Mouse (Mus musculus): ENCODE data around the gene BC028528. TPM values are rescaled to one million over a fixed set of nuclear protein-coding genes. Genes with fewer than 3 reads are reported as not detected.

Gene BC028528
- polyA plus RNA-seq, 1 experiment from 2014 or later = 7.6 TPM

- peak; percentile 66 for TF ChIP-seq CTCF (IDR thresholded peaks at IDR 0.05; ENCODE audit: low read depth)
- TF ChIP-seq EP300 (IDR thresholded peaks at IDR 0.05; ENCODE audit: low read depth) = no peak
- H3K9me3 ChIP-seq (ENCODE audit: low read length) = no peaks in the 10 kb centered on the region
- peak overlapping the region; percentile 72 for H3K4me2 ChIP-seq (ENCODE audit: low read depth, low read length)
- no peak for ATAC-seq
- peaks cover 18% of the 10 kb centered on the region for H3K4me1 ChIP-seq (ENCODE audit: insufficient read depth)
- H3K36me3 ChIP-seq (replicated peaks; ENCODE audit: insufficient read depth, low read length) = no peaks in the 10 kb centered on the region
- no peak overlapping the region for H3K9ac ChIP-seq (replicated peaks)
- DNase-seq = peak; percentile 72
- H3K27ac ChIP-seq (ENCODE audit: low read depth) = peak overlapping the region; percentile 22; the same call in 1 of the 2 replicates
- WGBS (ENCODE audit: insufficient replicate concordance) = 2% methylated on average over 24 of the region's 24 CpGs
- peak overlapping the region; percentile 46 for H3K4me3 ChIP-seq (ENCODE audit: low read depth, low read length)
- no peaks in the 10 kb centered on the region for H3K27me3 ChIP-seq (ENCODE audit: insufficient read depth, low read length)
Observed at GRCm38 (mm10) chr3:95882816-95883425, 8.9 kb downstream of the BC028528 start.

- peak within 1 kb of the TSS; percentile 46 for H3K4me3 ChIP-seq (ENCODE audit: low read depth, low read length)
- ATAC-seq = peak; percentile 93
- H3K9me3 ChIP-seq (ENCODE audit: low read length) = no peaks in the 10 kb centered on the region
- H3K36me3 ChIP-seq (replicated peaks; ENCODE audit: insufficient read depth, low read length) = no peaks in the 10 kb centered on the region
- no peak within 1 kb of the TSS; the same call in 1 of the 2 replicates for H3K9ac ChIP-seq (replicated peaks)
- DNase-seq = peak; percentile 89
- H3K27me3 ChIP-seq (ENCODE audit: insufficient read depth, low read length) = no peaks in the 10 kb centered on the region
- no peak for TF ChIP-seq CTCF (IDR thresholded peaks at IDR 0.05; ENCODE audit: low read depth)
- TF ChIP-seq EP300 (IDR thresholded peaks at IDR 0.05; ENCODE audit: low read depth) = no peak
- WGBS (ENCODE audit: insufficient replicate concordance) = under 1% methylated on average over 50 of the region's 66 CpGs
- H3K4me1 ChIP-seq (ENCODE audit: insufficient read depth) = peaks cover 18% of the 10 kb centered on the region
- H3K27ac ChIP-seq (ENCODE audit: low read depth) = peak within 1 kb of the TSS; percentile 22; the same call in 1 of the 2 replicates
- H3K4me2 ChIP-seq (ENCODE audit: low read depth, low read length) = peak within 1 kb of the TSS; percentile 72
Observed at GRCm38 (mm10) chr3:95881979-95882815, 9.6 kb downstream of the BC028528 start, which contains the start of gene Ciart. Ciart (minus strand) TSS chr3:95882251.

GRCm38 (mm10) chr3:95879063-95879462, 12.7 kb downstream of the BC028528 start:
- ATAC-seq = peak; percentile 14
- Histone ChIP-seq H3K4me3 (ENCODE audit: low read depth, low read length) (no peak overlapping the region), H3K27ac (ENCODE audit: low read depth) (peak overlapping the region; percentile 62; the same call in 1 of the 2 replicates), H3K4me1 (ENCODE audit: insufficient read depth) (peaks cover 18% of the 10 kb centered on the region), H3K4me2 (ENCODE audit: low read depth, low read length) (no peak overlapping the region), H3K9me3 (ENCODE audit: low read length) (no peaks in the 10 kb centered on the region), H3K36me3 (replicated peaks; ENCODE audit: insufficient read depth, low read length) (no peaks in the 10 kb centered on the region), H3K27me3 (ENCODE audit: insufficient read depth, low read length) (no peaks in the 10 kb centered on the region), H3K9ac (replicated peaks) (no peak overlapping the region)
- DNase-seq = no peak
- WGBS (ENCODE audit: insufficient replicate concordance) = 72% methylated on average over 4 of the region's 4 CpGs
- TF ChIP-seq EP300 (IDR thresholded peaks at IDR 0.05; ENCODE audit: low read depth) (no peak), CTCF (IDR thresholded peaks at IDR 0.05; ENCODE audit: low read depth) (no peak)

- peak overlapping the region; percentile 78 for H3K4me2 ChIP-seq (ENCODE audit: low read depth, low read length)
- H3K9me3 ChIP-seq (ENCODE audit: low read length) = no peaks in the 10 kb centered on the region
- 56% methylated on average over 7 of the region's 7 CpGs for WGBS (ENCODE audit: insufficient replicate concordance)
- ATAC-seq (no peak), DNase-seq (no peak)
- peaks cover 14% of the 10 kb centered on the region for H3K4me1 ChIP-seq (ENCODE audit: insufficient read depth)
- H3K36me3 ChIP-seq (replicated peaks; ENCODE audit: insufficient read depth, low read length) = peaks cover 8% of the 10 kb centered on the region
- TF ChIP-seq EP300 (IDR thresholded peaks at IDR 0.05; ENCODE audit: low read depth) (no peak), CTCF (IDR thresholded peaks at IDR 0.05; ENCODE audit: low read depth) (no peak)
- H3K27ac ChIP-seq (ENCODE audit: low read depth) = no peak overlapping the region; the same call in 1 of the 2 replicates
- H3K27me3 ChIP-seq (ENCODE audit: insufficient read depth, low read length) = no peaks in the 10 kb centered on the region
- peak overlapping the region; percentile 66 for H3K4me3 ChIP-seq (ENCODE audit: low read depth, low read length)
- H3K9ac ChIP-seq (replicated peaks) = peak overlapping the region; percentile 75
Observed at GRCm38 (mm10) chr3:95872048-95872447, 19.8 kb downstream of the BC028528 start.

- peak within 1 kb of the TSS; percentile 78 for H3K4me2 ChIP-seq (ENCODE audit: low read depth, low read length)
- peak within 1 kb of the TSS; percentile 79 for H3K27ac ChIP-seq (ENCODE audit: low read depth)
- peak within 1 kb of the TSS; percentile 75 for H3K9ac ChIP-seq (replicated peaks)
- ATAC-seq (peak; percentile 99), DNase-seq (peak; percentile 88)
- TF ChIP-seq EP300 (IDR thresholded peaks at IDR 0.05; ENCODE audit: low read depth) = peak; percentile 39; the same call in 1 of the 2 replicates
- no peak for TF ChIP-seq CTCF (IDR thresholded peaks at IDR 0.05; ENCODE audit: low read depth)
- H3K4me1 ChIP-seq (ENCODE audit: insufficient read depth) = peaks cover 14% of the 10 kb centered on the region
- H3K36me3 ChIP-seq (replicated peaks; ENCODE audit: insufficient read depth, low read length) = peaks cover 9% of the 10 kb centered on the region
- no peaks in the 10 kb centered on the region for H3K9me3 ChIP-seq (ENCODE audit: low read length)
- peak within 1 kb of the TSS; percentile 66 for H3K4me3 ChIP-seq (ENCODE audit: low read depth, low read length)
- no peaks in the 10 kb centered on the region for H3K27me3 ChIP-seq (ENCODE audit: insufficient read depth, low read length)
- under 1% methylated on average over 33 of the region's 33 CpGs for WGBS (ENCODE audit: insufficient replicate concordance)
Observed at GRCm38 (mm10) chr3:95871392-95871867, 20.4 kb downstream of the BC028528 start, which contains the start of gene Mrps21. Mrps21 (minus strand) TSS chr3:95871519.

GRCm38 (mm10) chr3:95870976-95871375, 20.8 kb downstream of the BC028528 start:
- Histone ChIP-seq H3K27ac (ENCODE audit: low read depth) (peak overlapping the region; percentile 79), H3K9ac (replicated peaks) (peak overlapping the region; percentile 75), H3K27me3 (ENCODE audit: insufficient read depth, low read length) (no peaks in the 10 kb centered on the region), H3K9me3 (ENCODE audit: low read length) (no peaks in the 10 kb centered on the region), H3K36me3 (replicated peaks; ENCODE audit: insufficient read depth, low read length) (peaks cover 11% of the 10 kb centered on the region), H3K4me2 (ENCODE audit: low read depth, low read length) (peak overlapping the region; percentile 78), H3K4me3 (ENCODE audit: low read depth, low read length) (peak overlapping the region; percentile 66), H3K4me1 (ENCODE audit: insufficient read depth) (peaks cover 14% of the 10 kb centered on the region)
- 6% methylated on average over 15 of the region's 15 CpGs for WGBS (ENCODE audit: insufficient replicate concordance)
- DNase-seq (no peak), ATAC-seq (peak; percentile 42)
- TF ChIP-seq EP300 (IDR thresholded peaks at IDR 0.05; ENCODE audit: low read depth) = no peak
- TF ChIP-seq CTCF (IDR thresholded peaks at IDR 0.05; ENCODE audit: low read depth) = no peak

Measured in liver, postnatal 0 days (tissue).